In genomic region chr6:29278513-29279267, GRCm38 (mm10) we compare ENCODE assay signal across 8 mouse cellular contexts. TPM values are rescaled to one million over a fixed set of nuclear protein-coding genes. Genes with fewer than 3 reads are reported as not detected.
A peak's percentile ranks its signal among the peaks of the same experiment; 100 is the strongest.
DNase-seq lines count a peak whose midpoint lies in the region; ATAC-seq and TF ChIP-seq lines count a peak whose summit lies in the region.

No protein-coding gene starts in this region.

- H3K4me3 ChIP-seq in MEL (ENCODE audit: control insufficient read depth in 1 of 2, insufficient read depth in 1 of 2, low read depth in 2 of 2, low read length in 2 of 2), result no peak overlapping the region
- no peak overlapping the region for H3K4me3 ChIP-seq in heart, embryonic 15.5 days

- WGBS in heart, embryonic 15.5 days, result 11% methylated on average over 8 of the region's 8 CpGs

- peak; percentile 67 for DNase-seq in adrenal gland, postnatal 10 days
- no peak for DNase-seq in adrenal gland, adult 8-10 months
- DNase-seq in MEL (ENCODE audit: low read depth, low spot score), result peak; percentile 87
- DNase-seq in cerebellum, postnatal 25 days, result peak; percentile 18 to 47
- peak; percentile 62 to 73 for DNase-seq in kidney, postnatal 4 days
- DNase-seq in lung, postnatal 10 days, result peak; percentile 79
- peak; percentile 87 for DNase-seq in retina, embryonic 14.5 days (ENCODE audit: low spot score)

- H3K27me3 ChIP-seq in MEL (ENCODE audit: control insufficient read depth in 1 of 2, insufficient read depth in 2 of 2, low read length in 2 of 2), result no peaks in the 10 kb centered on the region
- H3K27me3 ChIP-seq in heart, embryonic 15.5 days, result no peaks in the 10 kb centered on the region

- 0 out of 2 replicates have a peak overlapping the region, but pooled peaks have one; percentile 21 for H3K4me2 ChIP-seq in heart, embryonic 15.5 days

- H3K9me3 ChIP-seq in MEL (replicated peaks; ENCODE audit: insufficient read depth, low read length), result no peaks in the 10 kb centered on the region
- no peaks in the 10 kb centered on the region for H3K9me3 ChIP-seq in heart, embryonic 15.5 days (replicated peaks)

- TF ChIP-seq RAD21 in MEL (IDR thresholded peaks at IDR 0.05; ENCODE audit: low read depth, low read length), result peak; percentile 79

- peaks cover 0 to 6% of the 10 kb centered on the region in 2 experiments; a peak in 3 of 4 replicates for H3K36me3 ChIP-seq in MEL (ENCODE audit: control insufficient read depth in 1 of 2, insufficient read depth in 2 of 2, low read length in 2 of 2)
- peaks cover 7% of the 10 kb centered on the region for H3K36me3 ChIP-seq in heart, embryonic 15.5 days

- peak; percentile 46 to 81 (median 72) for TF ChIP-seq CTCF in MEL (IDR thresholded peaks at IDR 0.05 in 2 of 3, conservative IDR thresholded peaks at IDR 0.05 in 1 of 3; ENCODE audit: control insufficient read depth in 1 of 3, insufficient read depth in 1 of 3, low read depth in 2 of 3, low read length in 3 of 3, poor library complexity in 1 of 3, severe bottlenecking in 1 of 3)

- no peak overlapping the region for H3K27ac ChIP-seq in MEL (ENCODE audit: control insufficient read depth, low read depth, low read length)
- H3K27ac ChIP-seq in heart, embryonic 15.5 days, result peak overlapping the region; percentile 82

- H3K4me1 ChIP-seq in MEL (ENCODE audit: control insufficient read depth in 1 of 2, insufficient read depth in 2 of 2, low read length in 2 of 2), result peaks cover 0 to 8% of the 10 kb centered on the region in 2 experiments; a peak in 1 of 4 replicates
- H3K4me1 ChIP-seq in heart, embryonic 15.5 days (replicated peaks), result peaks cover 12% of the 10 kb centered on the region

- ATAC-seq in heart, embryonic 15.5 days (replicated peaks; ENCODE audit: insufficient number of reproducible peaks, insufficient read depth, low FRiP score, low read depth), result peak; percentile 74

- H3K79me2 ChIP-seq in MEL (ENCODE audit: control insufficient read depth, insufficient read depth, low read length, poor library complexity), result peaks cover 3% of the 10 kb centered on the region; the same call in 1 of the 2 replicates

- no peak overlapping the region for H3K9ac ChIP-seq in MEL (ENCODE audit: control insufficient read depth, low read depth, low read length, poor library complexity, severe bottlenecking)
- 0 out of 2 replicates have a peak overlapping the region, but pooled peaks have one; percentile 5 for H3K9ac ChIP-seq in heart, embryonic 15.5 days

- TF ChIP-seq POLR2A in MEL (IDR thresholded peaks at IDR 0.05; ENCODE audit: control insufficient read depth in 1 of 2, insufficient read depth in 1 of 2, low read depth in 1 of 2, low read length in 2 of 2, poor library complexity in 1 of 2), result no peak

- TF ChIP-seq EP300 in MEL (IDR thresholded peaks at IDR 0.05; ENCODE audit: low read depth in 1 of 2, low read length in 2 of 2), result peak in 1 of 2 experiments; percentile 43; a peak in 1 of 4 replicates

TF ChIP-seq in MEL, 35 proteins besides CTCF, POLR2A, EP300 and RAD21:
- TF ChIP-seq TBP (IDR thresholded peaks at IDR 0.05; ENCODE audit: low read depth, low read length) (no peak), CHD2 (IDR thresholded peaks at IDR 0.05; ENCODE audit: low read length) (no peak), UBTF (IDR thresholded peaks at IDR 0.05; ENCODE audit: borderline replicate concordance, insufficient read depth, low read depth, low read length) (no peak), ZMIZ1 (IDR thresholded peaks at IDR 0.05; ENCODE audit: low read depth, low read length) (no peak), KAT2A (conservative IDR thresholded peaks at IDR 0.05; ENCODE audit: low read depth, low read length) (no peak), HCFC1 (IDR thresholded peaks at IDR 0.05; ENCODE audit: low read depth, low read length) (peak; percentile 47; the same call in 1 of the 2 replicates), ZC3H11A (IDR thresholded peaks at IDR 0.05; ENCODE audit: low read depth, low read length) (peak; percentile 60), MYB (IDR thresholded peaks at IDR 0.05; ENCODE audit: low read depth, low read length) (no peak), MAX (IDR thresholded peaks at IDR 0.05; ENCODE audit: low read length) (peak; percentile 44; the same call in 1 of the 2 replicates), RCOR1 (IDR thresholded peaks at IDR 0.05; ENCODE audit: low read depth, low read length) (no peak), CHD1 (IDR thresholded peaks at IDR 0.05; ENCODE audit: low read depth, low read length) (no peak), ETS1 (IDR thresholded peaks at IDR 0.05; ENCODE audit: low read depth, low read length) (0 out of 2 replicates have a peak, but pooled peaks have one; percentile 32), USF1 (IDR thresholded peaks at IDR 0.05; ENCODE audit: low read depth, low read length) (no peak), GABPA (IDR thresholded peaks at IDR 0.05; ENCODE audit: low read depth, low read length) (no peak), MXI1 (IDR thresholded peaks at IDR 0.05; ENCODE audit: low read depth, low read length) (no peak), USF2 (IDR thresholded peaks at IDR 0.05; ENCODE audit: borderline replicate concordance in 1 of 2, insufficient read depth in 1 of 2, low read depth in 1 of 2, low read length in 2 of 2) (no peak), ZNF384 (IDR thresholded peaks at IDR 0.05; ENCODE audit: low read depth, low read length) (no peak), BHLHE40 (IDR thresholded peaks at IDR 0.05; ENCODE audit: borderline replicate concordance, low read depth, low read length) (no peak), SIN3A (IDR thresholded peaks at IDR 0.05; ENCODE audit: low read length) (peak; percentile 55), GATA1 (IDR thresholded peaks at IDR 0.05; ENCODE audit: low read depth, low read length) (peak; percentile 85), MYC (IDR thresholded peaks at IDR 0.05; ENCODE audit: low read depth, low read length) (no peak; the same call in 1 of the 2 replicates), SMC3 (IDR thresholded peaks at IDR 0.05; ENCODE audit: low read depth, low read length) (peak; percentile 68)

RNA-seq across cellular contexts. Expression of gene Fam71f2, which starts 0.7 kb away (rescaled TPM):
- total RNA-seq in adrenal gland, postnatal 10 days (2021), result under 1 TPM in 1 of 2 experiments, not detected in 1; 0.70 TPM
- total RNA-seq in adrenal gland, adult 8-10 months (2022), result under 1 TPM in 1 of 4 experiments, not detected in 3; 0.23 TPM
- 0.23 TPM in 1 of 2 replicates, not detected in the other for total RNA-seq in MEL (2012; rRNA removed)
- under 1 TPM in 1 of 2 experiments, not detected in 1; 0.84 TPM for polyA plus RNA-seq in MEL (2012; ENCODE audit: insufficient read depth in 1 of 2, insufficient read length in 2 of 2, low read depth in 1 of 2, low replicate concordance in 2 of 2, missing spikeins in 1 of 2)
- 0.33 TPM in 1 of 2 replicates, not detected in the other for polyA plus RNA-seq in heart, embryonic 15.5 days (2015; fragmentation: Nextera tagmentation; extraction: Ambion mirVana)

RNA-seq across cellular contexts. Expression of gene Hilpda, which starts 6.4 kb away (rescaled TPM):
- total RNA-seq in adrenal gland, postnatal 10 days (2021), result 10 to 100 TPM in 1 of 2 experiments, 1 to 10 TPM in 1; 9.5 to 14.1 TPM
- total RNA-seq in adrenal gland, adult 8-10 months (2022), result 1 to 10 TPM; 4.6 to 9.3 (median 7.7) TPM
- total RNA-seq in MEL (2012; rRNA removed), result 15.6 and 18.1 TPM in 2 replicates
- 10 to 100 TPM in 1 of 2 experiments, not detected in 1; 17.0 TPM for polyA plus RNA-seq in MEL (2012; ENCODE audit: insufficient read depth in 1 of 2, insufficient read length in 2 of 2, low read depth in 1 of 2, low replicate concordance in 2 of 2, missing spikeins in 1 of 2)
- 22.0 and 29.8 TPM in 2 replicates for polyA plus RNA-seq in heart, embryonic 15.5 days (2015; fragmentation: Nextera tagmentation; extraction: Ambion mirVana)

RNA-seq across cellular contexts. Expression of gene Fam71f1, which starts 40.2 kb away (rescaled TPM):
- total RNA-seq in adrenal gland, postnatal 10 days (2021), result not detected
- not detected for total RNA-seq in adrenal gland, adult 8-10 months (2022)
- not detected in 2 replicates for total RNA-seq in MEL (2012; rRNA removed)
- under 1 TPM in 1 of 2 experiments, not detected in 1; 0.13 TPM for polyA plus RNA-seq in MEL (2012; ENCODE audit: insufficient read depth in 1 of 2, insufficient read length in 2 of 2, low read depth in 1 of 2, low replicate concordance in 2 of 2, missing spikeins in 1 of 2)
- 0.08 TPM in 1 of 2 replicates, not detected in the other for polyA plus RNA-seq in heart, embryonic 15.5 days (2015; fragmentation: Nextera tagmentation; extraction: Ambion mirVana)
